Mouse (Mus musculus): ENCODE measurements around the gene Krt20.

GRCm38 (mm10) chr11:99471946-99472345 lies 34.0 kb upstream of the Krt20 start:
- TF ChIP-seq CTCF (IDR thresholded peaks at IDR 0.05; ENCODE audit: control insufficient read depth, insufficient read depth, low read length) (no peak), POLR2A (IDR thresholded peaks at IDR 0.05; ENCODE audit: borderline replicate concordance, control insufficient read depth, low read depth, low read length) (no peak)

Measured in bone marrow, adult 2 months (tissue).